Comparison of ENCODE assay signal across 14 mouse cellular contexts in the genomic region with DNA sequence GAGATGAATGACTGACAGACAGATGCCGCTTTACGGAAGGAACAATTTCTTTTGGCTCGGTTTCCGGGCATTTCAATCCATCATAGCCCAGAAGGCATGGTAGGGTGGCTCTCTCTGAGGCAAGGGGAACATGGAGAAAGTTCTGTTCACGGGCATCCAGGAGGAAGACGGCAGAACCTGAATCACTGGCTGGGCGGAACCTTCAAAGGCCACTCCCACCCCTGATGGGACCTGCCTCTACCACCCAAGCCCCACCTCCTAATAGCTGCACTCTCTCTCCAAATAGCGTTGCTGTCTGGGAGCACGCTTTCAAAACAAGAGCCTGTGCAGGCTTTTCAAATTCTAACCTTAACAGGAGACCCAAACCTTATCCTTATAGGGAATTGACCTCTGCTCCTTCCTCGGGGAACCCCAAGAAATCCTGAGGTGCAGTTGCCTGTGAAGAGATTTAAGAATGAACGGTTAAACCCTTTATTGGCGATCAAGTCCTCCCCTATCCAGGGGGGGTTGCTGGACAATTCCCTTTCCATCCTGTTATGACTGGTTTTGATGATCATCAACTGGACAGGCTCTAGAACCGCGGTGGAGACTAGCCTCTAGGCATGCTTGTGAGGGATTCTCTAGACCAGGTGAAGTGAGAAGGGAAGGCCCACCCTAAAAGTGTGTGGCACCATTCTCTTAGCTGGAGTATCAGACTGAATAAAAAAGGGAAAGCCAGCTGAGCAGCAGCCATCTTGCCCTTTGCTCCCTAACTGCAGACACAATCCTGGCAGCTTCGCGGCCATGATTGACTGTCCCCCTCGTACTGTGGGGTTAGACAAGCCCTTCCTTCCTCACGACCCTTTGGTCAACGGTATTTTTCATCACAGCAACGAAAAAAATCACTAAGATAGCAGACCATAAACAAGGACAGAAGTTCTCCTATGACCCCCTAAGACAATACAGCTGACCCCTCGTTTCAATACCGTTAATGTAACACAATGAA.
A peak's percentile ranks its signal among the peaks of the same experiment; 100 is the strongest.
DNase-seq lines count a peak whose midpoint lies in the region; ATAC-seq and TF ChIP-seq lines count a peak whose summit lies in the region.
"Had no signal": no experiment of that assay in that cellular context is flagged by ENCODE, and none has a peak within 500 bp of the region (broad histone marks: within the 10 kb centered on the region; RNA-seq: fewer than 3 reads in every experiment).

No protein-coding gene starts in this region.

- WGBS in forebrain, embryonic 12.5 days: 86% methylated on average over 22 of the region's 22 CpGs
- WGBS in forebrain, postnatal 0 days: 66% methylated on average over 22 of the region's 22 CpGs
- WGBS in stomach, embryonic 16.5 days: 77% methylated on average over 22 of the region's 22 CpGs
- WGBS in stomach, postnatal 0 days: 74% methylated on average over 22 of the region's 22 CpGs
- 68% methylated on average over 22 of the region's 22 CpGs for WGBS in limb, embryonic 14.5 days

- H3K27me3 ChIP-seq in forebrain, embryonic 12.5 days: no peaks in the 10 kb centered on the region
- H3K27me3 ChIP-seq in forebrain, postnatal 0 days (ENCODE audit: insufficient read depth, low read length): no peaks in the 10 kb centered on the region
- no peaks in the 10 kb centered on the region for H3K27me3 ChIP-seq in stomach, embryonic 16.5 days (ENCODE audit: control insufficient read depth, insufficient read depth, low read length)
- H3K27me3 ChIP-seq in stomach, postnatal 0 days (ENCODE audit: control insufficient read depth, insufficient read depth, low read length): no peaks in the 10 kb centered on the region
- H3K27me3 ChIP-seq in limb, embryonic 14.5 days (ENCODE audit: control insufficient read depth, insufficient read depth, low read length): no peaks in the 10 kb centered on the region
- H3K27me3 ChIP-seq: hindbrain, embryonic 15.5 days; midbrain, embryonic 13.5 days had no signal

- H3K4me3 ChIP-seq in forebrain, embryonic 12.5 days (replicated peaks): no peak overlapping the region
- no peak overlapping the region for H3K4me3 ChIP-seq in forebrain, postnatal 0 days (ENCODE audit: low read depth, low read length)
- H3K4me3 ChIP-seq in stomach, embryonic 16.5 days (replicated peaks; ENCODE audit: low read length): no peak overlapping the region
- H3K4me3 ChIP-seq in stomach, postnatal 0 days (ENCODE audit: low read depth, low read length): no peak overlapping the region
- H3K4me3 ChIP-seq in limb, embryonic 14.5 days (replicated peaks; ENCODE audit: low read length): no peak overlapping the region
- H3K4me3 ChIP-seq: heart, embryonic 10.5 days; hindbrain, embryonic 15.5 days; midbrain, embryonic 13.5 days; myocyte had no signal

- H3K9me3 ChIP-seq in forebrain, embryonic 12.5 days: no peaks in the 10 kb centered on the region
- no peaks in the 10 kb centered on the region for H3K9me3 ChIP-seq in forebrain, postnatal 0 days (ENCODE audit: low read length)
- no peaks in the 10 kb centered on the region for H3K9me3 ChIP-seq in stomach, embryonic 16.5 days (replicated peaks; ENCODE audit: control insufficient read depth, low read length)
- H3K9me3 ChIP-seq in stomach, postnatal 0 days (ENCODE audit: control insufficient read depth, low read length): no peaks in the 10 kb centered on the region
- no peaks in the 10 kb centered on the region for H3K9me3 ChIP-seq in limb, embryonic 14.5 days (ENCODE audit: control insufficient read depth, low read length)
- H3K9me3 ChIP-seq: heart, embryonic 10.5 days; hindbrain, embryonic 15.5 days; midbrain, embryonic 13.5 days had no signal

- H3K36me3 ChIP-seq in forebrain, embryonic 12.5 days (replicated peaks): no peaks in the 10 kb centered on the region
- no peaks in the 10 kb centered on the region for H3K36me3 ChIP-seq in forebrain, postnatal 0 days (ENCODE audit: insufficient read depth)
- no peaks in the 10 kb centered on the region for H3K36me3 ChIP-seq in stomach, embryonic 16.5 days (ENCODE audit: control insufficient read depth, insufficient read depth, low read length)
- no peaks in the 10 kb centered on the region for H3K36me3 ChIP-seq in stomach, postnatal 0 days (ENCODE audit: control insufficient read depth, insufficient read depth, low read length)
- no peaks in the 10 kb centered on the region for H3K36me3 ChIP-seq in limb, embryonic 14.5 days (ENCODE audit: control insufficient read depth, insufficient read depth, low read length)
- H3K36me3 ChIP-seq: heart, embryonic 10.5 days; hindbrain, embryonic 15.5 days; midbrain, embryonic 13.5 days had no signal

- 0 out of 2 replicates have a peak, but pooled peaks cover 5% of the 10 kb centered on the region for H3K4me1 ChIP-seq in forebrain, embryonic 12.5 days
- H3K4me1 ChIP-seq in forebrain, postnatal 0 days (ENCODE audit: insufficient read depth): peaks cover 5% of the 10 kb centered on the region; the same call in 1 of the 2 replicates
- peaks cover 14% of the 10 kb centered on the region; the same call in 1 of the 2 replicates for H3K4me1 ChIP-seq in stomach, embryonic 16.5 days (ENCODE audit: control insufficient read depth, insufficient read depth, low read length)
- H3K4me1 ChIP-seq in stomach, postnatal 0 days (replicated peaks; ENCODE audit: control insufficient read depth, insufficient read depth): no peaks in the 10 kb centered on the region; the same call in none of the 2 replicates
- peaks cover 31% of the 10 kb centered on the region for H3K4me1 ChIP-seq in limb, embryonic 14.5 days (ENCODE audit: control insufficient read depth, insufficient read depth, low read length)

- no peak for DNase-seq in forebrain, postnatal 0 days
- peak; percentile 17 for DNase-seq in kidney, postnatal 14 days
- DNase-seq in kidney, adult 11 months: no peak
- DNase-seq in stomach, postnatal 0 days (ENCODE audit: low spot score): no peak
- DNase-seq in limb, embryonic 14.5 days (ENCODE audit: low spot score): no peak
- DNase-seq in cerebellum, adult 11 months: no peak

- no peak for TF ChIP-seq POLR2A in limb, embryonic 14.5 days (IDR thresholded peaks at IDR 0.05; ENCODE audit: borderline replicate concordance, extremely low read depth, insufficient read depth, insufficient read length)

- no peak for TF ChIP-seq EP300 in stomach, postnatal 0 days (optimal IDR thresholded peaks at IDR 0.05)

- no peak overlapping the region for H3K9ac ChIP-seq in forebrain, embryonic 12.5 days
- no peak overlapping the region for H3K9ac ChIP-seq in forebrain, postnatal 0 days
- H3K9ac ChIP-seq in stomach, embryonic 16.5 days (ENCODE audit: low read length): no peak overlapping the region
- no peak overlapping the region for H3K9ac ChIP-seq in stomach, postnatal 0 days (ENCODE audit: low read length)
- no peak overlapping the region for H3K9ac ChIP-seq in limb, embryonic 14.5 days (ENCODE audit: low read depth, low read length, severe bottlenecking)
- H3K9ac ChIP-seq: hindbrain, embryonic 15.5 days; liver, embryonic 14.5 days; midbrain, embryonic 13.5 days had no signal

- H3K27ac ChIP-seq in forebrain, embryonic 12.5 days: peak overlapping the region; percentile 6; the same call in 1 of the 2 replicates
- H3K27ac ChIP-seq in forebrain, postnatal 0 days (ENCODE audit: low read depth, low read length): no peak overlapping the region
- no peak overlapping the region for H3K27ac ChIP-seq in stomach, embryonic 16.5 days (ENCODE audit: low read length)
- H3K27ac ChIP-seq in stomach, postnatal 0 days (replicated peaks): no peak overlapping the region
- 0 out of 2 replicates have a peak overlapping the region, but pooled peaks have one; percentile 28 for H3K27ac ChIP-seq in limb, embryonic 14.5 days (replicated peaks; ENCODE audit: low read depth, low read length)
- H3K27ac ChIP-seq: heart, embryonic 10.5 days; hindbrain, embryonic 15.5 days; liver, embryonic 14.5 days; macrophage; midbrain, embryonic 13.5 days had no signal

- no peak overlapping the region for H3K4me2 ChIP-seq in forebrain, embryonic 12.5 days
- no peak overlapping the region for H3K4me2 ChIP-seq in forebrain, postnatal 0 days (ENCODE audit: low read depth)
- no peak overlapping the region for H3K4me2 ChIP-seq in stomach, embryonic 16.5 days (ENCODE audit: low read depth, low read length)
- no peak overlapping the region for H3K4me2 ChIP-seq in stomach, postnatal 0 days (replicated peaks; ENCODE audit: low read depth)
- peak overlapping the region; percentile 32; the same call in 1 of the 2 replicates for H3K4me2 ChIP-seq in limb, embryonic 14.5 days (replicated peaks; ENCODE audit: low read depth, low read length, severe bottlenecking)
- H3K4me2 ChIP-seq: hindbrain, embryonic 15.5 days; midbrain, embryonic 13.5 days had no signal

- no peak for TF ChIP-seq CTCF in forebrain, postnatal 0 days (IDR thresholded peaks at IDR 0.05; ENCODE audit: low read depth)
- TF ChIP-seq CTCF in stomach, postnatal 0 days (IDR thresholded peaks at IDR 0.05; ENCODE audit: low read depth): no peak

- no peak for ATAC-seq in forebrain, embryonic 12.5 days (ENCODE audit: low FRiP score)
- no peak for ATAC-seq in forebrain, postnatal 0 days
- peak; percentile 28; the same call in 1 of the 2 replicates for ATAC-seq in stomach, embryonic 16.5 days (ENCODE audit: insufficient read depth, low FRiP score)
- no peak for ATAC-seq in stomach, postnatal 0 days (ENCODE audit: low FRiP score, low TSS enrichment)
- no peak for ATAC-seq in limb, embryonic 14.5 days (ENCODE audit: low FRiP score, low read depth)
- ATAC-seq: midbrain, embryonic 13.5 days had no signal

Comparison
In these comparisons a context has a peak if more than half of its experiments do, and no peak if none do; other contexts are left out.
1. H3K27ac ChIP-seq: peak in forebrain, embryonic 12.5 days (single experiment) and limb, embryonic 14.5 days (single experiment); none in forebrain, postnatal 0 days (single experiment), stomach, embryonic 16.5 days (single experiment) and stomach, postnatal 0 days (single experiment).